Mouse (Mus musculus): Measurements from ENCODE around the gene Olfr675.
"Not testable (repeated sequence)": the region's sequence is repeated elsewhere in the genome, so short reads cannot be mapped to it uniquely, and the experiment has no call there.

Olfr675 gene

DNA sequence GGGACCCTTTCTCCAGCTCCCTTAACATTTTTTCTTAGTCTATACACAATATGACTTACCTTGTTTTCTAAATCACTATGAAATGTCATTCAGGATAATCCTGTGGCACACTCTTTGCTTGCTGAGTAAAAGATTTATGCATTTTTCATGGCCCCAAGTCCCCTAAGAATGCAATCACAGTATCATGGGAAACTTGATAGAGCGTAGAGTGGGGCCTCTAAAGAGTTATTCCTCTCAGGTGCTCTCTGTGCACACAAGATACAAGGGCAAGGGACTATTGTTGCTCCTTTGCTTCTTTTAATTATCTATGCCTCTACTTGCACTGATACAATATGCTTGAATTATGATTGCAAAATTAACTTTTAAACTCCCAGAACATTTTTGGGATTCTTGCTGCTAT lies at the start of gene Olfr675:
Gene Olfr675 (minus strand): TSS at position 101 of the 400 bp plus-strand sequence.
- no peak for DNase-seq (ENCODE audit: low spot score in 2 of 2)

- no peak for DNase-seq (ENCODE audit: low spot score in 2 of 2)
Measured at GRCm38 (mm10) chr7:105064175-105064574, 35.9 kb upstream of the Olfr675 start, which contains the start of gene Olfr678. Gene Olfr678 (plus strand): TSS chr7:105064475.

DNA sequence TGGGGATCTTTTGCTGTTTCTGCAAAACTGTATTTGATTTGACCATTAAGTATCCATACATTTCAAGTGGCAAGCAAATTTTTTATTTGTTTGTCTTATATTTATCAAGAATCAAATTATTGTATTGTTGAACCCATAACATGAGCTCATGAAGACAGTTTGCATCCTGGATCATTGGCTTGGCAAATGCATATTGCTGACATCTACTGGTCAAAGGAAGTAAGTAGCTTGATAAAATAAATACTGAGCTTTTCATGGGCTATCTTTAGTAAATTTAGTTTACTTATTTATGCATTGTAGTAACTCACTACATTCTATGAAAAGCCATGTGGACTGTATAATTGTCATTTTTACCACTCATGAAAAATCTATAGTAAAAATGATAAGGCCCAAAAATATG lies 30.7 kb upstream of the Olfr675 start:
- no peak for DNase-seq (ENCODE audit: low spot score in 2 of 2)

GRCm38 (mm10) chr7:105033836-105034235 lies 5.6 kb upstream of the Olfr675 start:
- DNase-seq (ENCODE audit: low spot score in 2 of 2), result not testable (repeated sequence)

- DNase-seq (ENCODE audit: low spot score in 2 of 2), result no peak
Measured at GRCm38 (mm10) chr7:105032398-105032797, 4.1 kb upstream of the Olfr675 start, which contains the start of gene Olfr676. Gene Olfr676 (plus strand): TSS chr7:105032698.

DNA sequence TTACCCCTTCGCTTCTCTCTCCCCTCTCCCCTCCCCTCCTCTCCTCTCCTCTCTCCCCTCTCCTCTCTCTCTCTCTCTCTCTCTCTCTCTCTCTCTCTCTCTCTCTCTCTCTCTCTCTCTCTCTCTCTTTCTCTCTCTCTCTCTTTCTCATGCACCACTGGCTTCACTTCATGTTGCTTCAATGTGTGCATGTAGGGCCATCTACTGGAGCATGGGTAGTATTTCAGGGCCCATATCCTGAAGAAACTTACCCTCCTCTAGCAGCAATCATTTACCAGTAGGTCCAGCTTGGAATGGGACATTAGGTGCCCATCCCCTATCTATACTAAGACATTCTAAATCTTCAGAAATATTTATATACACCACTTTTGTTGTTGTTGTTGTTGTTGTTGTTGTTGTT lies 5.7 kb downstream of the Olfr675 start:
- DNase-seq (ENCODE audit: low spot score in 2 of 2), result no peak

DNA sequence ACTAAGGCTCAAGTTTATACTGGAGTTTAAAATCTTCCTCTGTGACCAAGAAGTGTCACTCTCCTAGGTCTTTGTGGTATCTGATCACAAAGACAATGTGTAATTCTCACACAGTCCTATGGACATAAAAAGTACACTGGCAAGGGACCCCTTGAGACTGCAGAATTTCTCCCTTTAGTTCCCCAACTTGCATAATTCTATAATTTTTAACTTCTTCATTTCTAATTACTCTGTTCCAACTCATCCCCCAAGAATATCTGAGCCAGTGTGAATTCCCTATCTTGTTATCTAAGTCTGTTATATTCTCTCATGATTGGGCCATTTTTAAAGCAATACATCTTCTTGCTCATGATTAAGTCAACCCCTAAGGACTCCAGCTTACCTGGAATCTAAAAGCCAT lies 26.3 kb downstream of the Olfr675 start, which contains the start of gene Olfr672:
Gene Olfr672 (minus strand): TSS at position 101 of the 400 bp plus-strand sequence.
- no peak for DNase-seq (ENCODE audit: low spot score in 2 of 2)

DNA sequence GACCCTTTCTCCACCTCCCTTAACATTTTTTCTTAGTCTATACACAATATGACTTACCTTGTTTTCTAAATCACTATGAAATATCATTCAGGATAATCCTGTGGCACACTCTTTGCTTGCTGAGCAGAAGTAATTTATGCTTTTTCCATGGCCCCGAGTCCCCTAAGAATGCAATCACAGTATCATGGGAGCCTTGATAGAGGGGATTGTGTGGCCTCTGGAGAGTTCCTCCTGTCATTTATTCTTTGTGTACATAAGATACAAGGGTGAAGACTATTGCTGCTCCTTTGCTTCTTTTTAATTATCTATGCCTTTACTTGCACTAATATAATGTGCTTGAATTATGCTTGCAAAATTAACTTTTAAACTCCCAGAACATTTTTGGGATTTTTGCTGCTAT lies 49.2 kb downstream of the Olfr675 start, which contains the start of gene Olfr671:
Gene Olfr671 (minus strand): TSS at position 101 of the 400 bp plus-strand sequence.
- DNase-seq (ENCODE audit: low spot score in 2 of 2), result no peak

DNA sequence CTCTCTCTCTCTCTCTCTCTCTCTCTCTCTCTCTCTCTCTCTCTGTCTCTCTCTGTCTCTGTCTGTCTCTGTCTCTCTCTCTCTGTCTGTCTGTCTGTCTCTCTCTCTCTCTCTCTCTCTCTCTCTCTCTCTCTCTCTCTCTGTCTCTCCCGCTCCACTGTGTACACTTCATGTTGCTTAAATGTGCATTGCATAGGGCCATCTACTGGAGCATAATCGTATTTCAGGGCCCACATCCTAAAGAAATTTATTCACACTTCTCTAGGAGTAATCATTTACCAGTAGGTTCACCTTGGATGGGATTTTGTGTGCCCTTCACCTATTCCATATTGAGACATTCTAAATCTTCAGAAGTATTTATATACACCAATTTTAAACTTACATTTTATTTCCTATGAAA lies 55.8 kb downstream of the Olfr675 start:
- not testable (repeated sequence) for DNase-seq (ENCODE audit: low spot score in 2 of 2)
